Mouse (Mus musculus) spleen, adult 10 weeks (tissue): ENCODE measurements around the gene Hes7. TPM values are rescaled to one million over a fixed set of nuclear protein-coding genes. Genes with fewer than 3 reads are reported as not detected.

Experiments used
- polyA plus RNA-seq: library from polyadenylated mRNA; stranded (reverse); fragments of 350-450 nt; fragmentation: Illumina TruSeq; extraction: RNeasy Lipid Tissue Mini Kit (QIAGEN cat#74804); gene quantifications from one replicate; pipeline ENCODE4 v1.2.3, GENCODE M21; 2015; ENCODE audit warnings: low replicate concordance; ENCODE audit not compliant: insufficient read depth

Gene Hes7
- polyA plus RNA-seq: 0.12 TPM

DNA sequence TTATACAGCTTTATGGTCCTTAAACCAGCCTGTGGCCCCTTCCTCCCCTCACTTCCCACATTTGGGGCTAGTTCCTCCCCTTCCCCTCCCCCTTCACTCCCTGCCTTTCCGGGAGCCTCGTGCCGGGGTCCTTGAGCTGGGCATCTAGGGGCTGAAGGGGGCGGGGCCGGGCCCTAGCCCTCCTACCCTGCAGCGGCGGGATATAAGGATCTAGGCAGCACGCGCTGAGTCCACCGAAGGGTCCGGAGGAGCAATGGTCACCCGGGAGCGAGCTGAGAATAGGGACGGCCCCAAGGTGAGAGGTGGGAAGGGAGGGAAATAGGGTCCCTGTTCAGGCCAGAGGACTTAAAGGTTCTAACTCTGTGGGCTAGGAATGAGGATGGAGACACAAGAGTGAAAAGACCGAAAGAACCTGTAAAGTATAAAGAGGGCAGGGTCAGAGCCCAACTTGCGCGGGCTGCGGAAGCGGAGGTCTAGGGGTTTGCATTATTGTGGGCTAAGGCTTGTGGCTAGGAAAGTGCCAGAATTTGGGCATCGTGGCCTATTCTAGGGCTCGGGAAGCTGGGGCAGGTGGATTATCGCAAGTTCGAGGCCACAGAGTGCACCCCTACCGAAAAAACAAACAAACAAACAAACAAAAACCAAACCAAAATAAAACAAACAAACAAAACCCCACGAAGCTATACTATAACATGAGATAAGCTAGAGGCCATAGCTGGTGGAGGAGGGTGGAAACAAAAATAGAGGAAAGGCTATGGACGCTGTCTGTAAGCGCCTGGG is at the start of gene Hes7:
Gene Hes7 (plus strand): TSS at position 184 of the 780 bp plus-strand sequence.

DNA sequence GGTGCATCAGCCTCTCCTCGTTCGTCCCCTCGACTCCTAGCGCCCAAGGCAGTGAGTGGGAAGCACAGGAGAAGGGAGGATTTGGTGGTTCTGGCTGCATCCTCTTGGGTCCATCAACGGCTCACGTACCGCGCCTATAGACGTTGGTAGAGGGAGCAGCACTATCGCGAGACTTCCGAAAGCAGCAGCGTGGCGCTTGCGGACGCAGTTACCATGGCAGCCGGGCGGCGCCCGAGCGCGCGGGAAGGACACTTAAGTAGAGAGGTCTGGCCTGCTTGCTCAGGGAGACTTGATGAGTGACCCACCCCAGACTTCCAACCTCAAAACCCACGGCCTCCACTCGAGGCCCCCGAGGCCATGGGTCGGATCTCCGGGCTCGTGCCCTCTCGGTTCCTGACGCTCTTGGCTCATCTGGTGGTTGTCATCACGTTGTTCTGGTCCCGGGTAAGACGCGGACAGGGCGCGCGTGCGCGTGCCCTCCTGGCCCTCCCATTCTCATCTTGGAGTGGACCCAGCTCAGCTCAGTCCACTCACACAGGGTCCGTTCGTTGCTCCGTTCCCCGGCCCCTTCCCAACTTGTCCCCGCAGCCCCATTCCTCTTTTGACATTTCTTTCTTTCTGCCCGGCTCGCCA is 49.5 kb upstream of the Hes7 start, which contains the start of gene Tmem107:
Gene Tmem107 (plus strand): TSS at position 217 of the 633 bp plus-strand sequence.

DNA sequence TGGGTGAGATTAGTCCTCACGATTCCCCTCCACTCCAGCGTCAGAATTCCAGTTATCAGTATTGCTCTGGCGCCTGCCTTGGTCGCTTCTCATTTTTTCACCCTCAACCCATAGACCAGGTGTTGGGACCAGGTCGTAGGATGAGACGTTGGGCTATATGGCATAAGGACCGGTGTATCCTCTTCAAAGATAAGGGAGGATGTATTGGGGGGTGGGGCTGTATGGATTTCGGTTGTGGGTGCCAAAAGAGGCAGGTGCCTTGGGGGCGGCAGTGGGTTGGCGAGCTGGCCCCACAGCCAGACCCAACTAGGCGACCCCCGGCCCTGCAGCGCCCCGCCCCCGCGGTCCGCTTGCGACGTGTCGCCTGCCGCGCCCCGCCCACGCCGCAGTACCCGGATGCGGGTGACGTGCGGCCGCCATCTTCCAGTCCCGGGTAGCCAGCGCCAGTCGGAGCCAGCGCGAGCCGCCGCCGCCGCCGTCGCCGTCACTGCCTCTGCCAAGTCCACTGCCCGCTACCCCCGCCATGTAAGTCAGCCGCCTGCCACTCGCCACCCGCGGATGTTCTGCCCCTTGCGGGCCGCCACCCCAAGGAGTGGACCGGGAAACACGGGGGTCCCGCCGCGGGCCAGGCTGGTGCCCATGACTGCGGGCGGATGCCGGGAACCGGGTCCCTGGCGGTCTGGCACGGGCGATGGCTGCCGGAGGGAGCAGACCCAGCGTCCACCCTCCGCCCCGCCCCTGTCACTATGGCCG is 31.9 kb upstream of the Hes7 start, which contains the start of gene Vamp2:
Gene Vamp2 (plus strand): TSS at position 388 of the 753 bp plus-strand sequence.

DNA sequence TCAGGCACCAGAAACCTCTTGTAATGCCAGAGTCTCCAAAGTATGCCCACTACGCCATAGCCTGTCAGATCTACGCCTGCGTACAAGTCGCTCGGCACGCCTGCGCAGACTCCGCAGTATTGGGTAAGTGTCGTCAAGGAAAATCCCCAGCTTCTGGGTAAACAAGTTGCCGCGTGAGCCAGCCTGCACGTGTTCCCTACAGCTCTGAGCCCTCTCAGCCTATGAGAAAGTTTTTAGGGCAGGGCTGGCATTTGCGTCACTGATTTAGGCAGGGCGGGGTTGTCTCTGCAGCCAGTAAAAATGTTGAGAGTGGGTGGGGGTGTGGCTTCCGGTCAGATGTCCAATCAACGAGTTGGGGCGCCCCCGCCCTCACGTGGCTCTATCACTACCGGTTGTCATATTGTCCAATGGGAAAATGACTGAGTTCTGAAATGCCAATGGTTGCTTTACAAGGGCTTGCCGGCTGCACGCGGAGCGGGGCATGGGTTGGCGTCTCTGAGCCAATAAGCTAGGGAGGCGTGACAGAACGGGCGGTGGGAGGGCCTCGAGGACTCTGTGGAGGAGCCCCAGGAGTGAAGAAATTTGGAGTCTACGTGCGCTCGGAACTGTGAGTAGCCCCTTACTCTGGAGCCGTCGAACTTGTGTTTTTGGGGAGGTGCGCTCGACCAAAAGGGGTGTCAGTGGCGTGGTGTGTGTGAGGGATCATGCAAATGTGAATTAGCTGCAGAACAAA is 25.3 kb upstream of the Hes7 start, which contains the start of gene Per1:
Gene Per1 (plus strand): TSS at position 521 of the 733 bp plus-strand sequence.

DNA sequence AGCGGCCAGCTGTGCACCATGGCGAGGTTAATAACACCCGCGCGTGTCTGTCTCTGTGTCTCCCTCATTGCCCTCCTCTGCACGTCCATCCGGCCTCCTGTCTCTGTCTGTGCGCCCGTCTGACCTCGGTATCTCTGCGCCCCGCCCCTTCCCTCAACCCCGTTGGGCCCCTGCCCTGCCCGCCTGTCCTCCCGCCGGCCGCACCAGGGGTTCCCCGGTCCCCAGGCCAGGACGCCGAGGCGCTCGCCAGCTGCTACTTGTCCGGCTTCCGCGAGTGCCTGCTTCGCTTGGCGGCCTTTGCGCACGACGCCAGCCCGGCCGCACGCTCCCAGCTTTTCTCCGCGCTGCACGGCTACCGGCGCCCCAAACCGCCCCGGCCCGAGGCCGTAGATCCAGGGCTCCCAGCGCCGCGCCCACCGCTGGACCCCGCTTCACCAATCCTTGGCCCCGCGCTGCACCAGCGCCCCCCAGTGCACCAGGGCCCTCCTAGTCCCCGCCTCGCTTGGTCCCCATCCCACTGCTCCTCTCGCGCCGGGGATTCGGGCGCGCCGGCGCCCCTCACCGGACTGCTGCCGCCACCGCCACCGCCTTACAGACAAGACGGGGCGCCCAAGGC is 2.2 kb downstream of the Hes7 start, which contains the start of gene 9130213A22Rik:
Gene 9130213A22Rik (minus strand): TSS at position 254 of the 616 bp plus-strand sequence.

DNA sequence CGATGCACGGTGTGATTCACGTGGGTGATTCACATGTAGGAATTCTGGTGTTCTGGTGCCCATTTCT is 5.5 kb downstream of the Hes7 start, which contains the start of gene Aloxe3:
Gene Aloxe3 (plus strand): TSS at position 45 of the 67 bp plus-strand sequence.

DNA sequence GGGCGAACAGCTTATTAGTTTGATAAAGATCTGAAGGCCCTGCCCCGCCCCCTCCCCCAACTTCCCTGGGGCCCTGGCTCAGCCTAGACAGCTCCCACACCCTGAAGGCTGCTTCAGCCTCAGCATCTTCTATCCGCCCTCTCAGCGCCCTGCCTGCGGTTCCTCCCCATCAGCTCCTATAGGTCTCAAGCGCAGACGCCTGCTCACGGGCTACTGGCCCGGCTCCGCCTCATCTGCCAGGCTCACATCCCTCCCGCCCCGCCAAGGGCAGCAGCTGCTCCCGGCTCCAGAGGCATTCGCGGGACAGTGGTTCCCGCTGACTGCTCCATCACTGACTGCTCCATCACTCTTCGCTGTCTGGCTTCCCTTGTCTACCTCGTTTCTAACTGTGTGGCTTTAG is 36.6 kb downstream of the Hes7 start, which contains the start of gene Alox12b:
Gene Alox12b (plus strand): TSS at position 190 of the 400 bp plus-strand sequence.

Other genes starting within 250 kb of the Hes7 start
- gene Ndel1, start 248.5 kb upstream of the Hes7 start, polyA plus RNA-seq: 59.8 TPM
- gene Rnf222, start 231.9 kb upstream of the Hes7 start, polyA plus RNA-seq: not detected
- gene Rpl26, start 218.8 kb upstream of the Hes7 start, polyA plus RNA-seq: 3,091 TPM
- gene Odf4, start 193.3 kb upstream of the Hes7 start, polyA plus RNA-seq: not detected
- 3.7 TPM for gene Arhgef15, start 162.9 kb upstream of the Hes7 start, polyA plus RNA-seq
- 16.7 TPM for gene Slc25a35, start 152.3 kb upstream of the Hes7 start, polyA plus RNA-seq
- 9.7 TPM for gene Rangrf, start 145.2 kb upstream of the Hes7 start, polyA plus RNA-seq
- 14.9 TPM for gene Pfas, start 111.9 kb upstream of the Hes7 start, polyA plus RNA-seq
- gene Ctc1, start 104.5 kb upstream of the Hes7 start, polyA plus RNA-seq: 16.9 TPM
- gene Aurkb, start 74.8 kb upstream of the Hes7 start, polyA plus RNA-seq: 18.1 TPM
- 6.8 TPM for gene Borcs6, start 60.7 kb upstream of the Hes7 start, polyA plus RNA-seq
- 3.2 TPM for gene Tmem107, start 49.6 kb upstream of the Hes7 start, polyA plus RNA-seq
- gene Vamp2, start 31.9 kb upstream of the Hes7 start, polyA plus RNA-seq: 199 TPM
- 8.1 TPM for gene Per1, start 25.2 kb upstream of the Hes7 start, polyA plus RNA-seq
- gene 9130213A22Rik, start 2.2 kb downstream of the Hes7 start, polyA plus RNA-seq: 0.44 TPM
- gene Aloxe3, start 5.5 kb downstream of the Hes7 start, polyA plus RNA-seq: 0.50 TPM
- not detected for gene Alox12b, start 36.6 kb downstream of the Hes7 start, polyA plus RNA-seq
- 0.25 TPM for gene Alox8, start 77.4 kb downstream of the Hes7 start, polyA plus RNA-seq
- 0.06 TPM for gene Gucy2e, start 116.6 kb downstream of the Hes7 start, polyA plus RNA-seq
- gene Cntrob, start 203.4 kb downstream of the Hes7 start, polyA plus RNA-seq: 13.3 TPM
- 112 TPM for gene Trappc1, start 203.6 kb downstream of the Hes7 start, polyA plus RNA-seq
- gene Kcnab3, start 205.9 kb downstream of the Hes7 start, polyA plus RNA-seq: 1.2 TPM
- 3.7 TPM for gene Rnf227, start 220.1 kb downstream of the Hes7 start, polyA plus RNA-seq
- gene Chd3, start 249.0 kb downstream of the Hes7 start, polyA plus RNA-seq: 161 TPM